Comparison of ENCODE assay signal across 28 mouse cellular contexts in genomic region chr11:90243300-90243699, GRCm38 (mm10).
"Had no signal": no experiment of that assay in that cellular context is flagged by ENCODE, and none has a peak within 500 bp of the region (broad histone marks: within the 10 kb centered on the region; RNA-seq: fewer than 3 reads in every experiment).

No protein-coding gene starts in this region.

- H3K4me3 ChIP-seq: limb, embryonic 10.5 days; limb, embryonic 12.5 days; limb, embryonic 13.5 days; limb, embryonic 15.5 days; liver, embryonic 12.5 days; liver, embryonic 13.5 days; liver, embryonic 15.5 days; lung, embryonic 15.5 days; midbrain, embryonic 10.5 days; midbrain, embryonic 12.5 days; midbrain, embryonic 13.5 days; midbrain, embryonic 15.5 days; myocyte had no signal

- DNase-seq: left cerebral cortex, postnatal 4 days; liver; liver, embryonic 13.5 days; liver, postnatal 0 days; lung, adult 18-20 months; lung, adult 2 months; lung, embryonic 14.5 days; lung, postnatal 10 days; lung, postnatal 14 days; lung, postnatal 36 days; lung, postnatal 4 days; midbrain, embryonic 14.5 days had no signal

- ATAC-seq: liver, embryonic 12.5 days; liver, postnatal 0 days; lung, postnatal 0 days; midbrain, embryonic 13.5 days; midbrain, embryonic 15.5 days; midbrain, embryonic 16.5 days had no signal

- H3K27ac ChIP-seq: limb, embryonic 10.5 days; limb, embryonic 12.5 days; limb, embryonic 13.5 days; limb, embryonic 15.5 days; liver, embryonic 12.5 days; liver, embryonic 13.5 days; liver, embryonic 14.5 days; liver, embryonic 15.5 days; lung, embryonic 15.5 days; macrophage; midbrain, embryonic 10.5 days; midbrain, embryonic 12.5 days; midbrain, embryonic 13.5 days; midbrain, embryonic 15.5 days had no signal
